Mouse (Mus musculus) cortical plate, adult 2 months (tissue): ENCODE results near the gene Cfh.

Experiments
- CTCF ChIP-seq: fragments of 200-500 bp; IDR thresholded peaks from 2 replicates; pipeline ENCODE4 v1.5.1; 2011; ENCODE audit warnings: mild to moderate bottlenecking, control low read depth, low read length; ENCODE audit not compliant: insufficient read depth; ENCODE audit errors: extremely low read depth
- POLR2A ChIP-seq: fragments of 200-500 bp; IDR thresholded peaks from 2 replicates; pipeline ENCODE4 v1.6.1; 2011; ENCODE audit warnings: mild to moderate bottlenecking, low read length, control low read depth; ENCODE audit not compliant: insufficient read depth; ENCODE audit errors: extremely low read depth

- TF ChIP-seq POLR2A (no peak), CTCF (no peak)
Observed at GRCm38 (mm10) chr1:140205329-140205728, 21.8 kb upstream of the Cfh start.
